Mouse (Mus musculus): ENCODE measurements around the gene Snapc4. TPM values are rescaled to one million over a fixed set of nuclear protein-coding genes. Genes with fewer than 3 reads are reported as not detected.

Gene Snapc4
- polyA plus RNA-seq (2017; shearing (Covaris generic)) = 65.3 TPM

GRCm38 (mm10) chr2:26380131-26380771 is at the start of gene Snapc4:
TSS of gene Snapc4 (minus strand) at chr2:26380653.

GRCm38 (mm10) chr2:26408515-26409356 is 28.3 kb upstream of the Snapc4 start, which contains the start of gene Inpp5e:
TSS of gene Inpp5e (minus strand) at chr2:26409203.

GRCm38 (mm10) chr2:26389154-26389690 is 8.8 kb upstream of the Snapc4 start, which contains the start of the genes Entr1 and Pmpca:
TSS of gene Entr1 (minus strand) at chr2:26389316.
TSS of gene Pmpca (plus strand) at chr2:26389339.

GRCm38 (mm10) chr2:26360772-26361171 is 19.7 kb downstream of the Snapc4 start, which contains the start of gene Card9:
TSS of gene Card9 (minus strand) at chr2:26360918.

GRCm38 (mm10) chr2:26351358-26352290 is 28.8 kb downstream of the Snapc4 start, which contains the start of gene Dnlz:
TSS of gene Dnlz (minus strand) at chr2:26352110.

GRCm38 (mm10) chr2:26315072-26315924 is 65.2 kb downstream of the Snapc4 start, which contains the start of gene Gpsm1:
TSS of gene Gpsm1 (plus strand) at chr2:26315515.

Other genes with a start within 250 kb of the Snapc4 start
- not detected for gene Lhx3, start 172.4 kb downstream of the Snapc4 start, polyA plus RNA-seq (2017; shearing (Covaris generic))
- 1.6 TPM for gene Qsox2, start 143.1 kb downstream of the Snapc4 start, polyA plus RNA-seq (2017; shearing (Covaris generic))
- not detected for gene Ccdc187, start 86.1 kb downstream of the Snapc4 start, polyA plus RNA-seq (2017; shearing (Covaris generic))
- gene Gpsm1, start 65.1 kb downstream of the Snapc4 start, polyA plus RNA-seq (2017; shearing (Covaris generic)) = 5.7 TPM
- 10.2 TPM for gene Dnlz, start 28.5 kb downstream of the Snapc4 start, polyA plus RNA-seq (2017; shearing (Covaris generic))
- 2.4 TPM for gene Card9, start 19.7 kb downstream of the Snapc4 start, polyA plus RNA-seq (2017; shearing (Covaris generic))
- gene Entr1, start 8.7 kb upstream of the Snapc4 start, polyA plus RNA-seq (2017; shearing (Covaris generic)) = 29.4 TPM
- 80.0 TPM for gene Pmpca, start 8.7 kb upstream of the Snapc4 start, polyA plus RNA-seq (2017; shearing (Covaris generic))
- 16.7 TPM for gene Inpp5e, start 28.6 kb upstream of the Snapc4 start, polyA plus RNA-seq (2017; shearing (Covaris generic))
- 68.9 TPM for gene Sec16a, start 64.6 kb upstream of the Snapc4 start, polyA plus RNA-seq (2017; shearing (Covaris generic))
- 13.1 TPM for gene Notch1, start 136.0 kb upstream of the Snapc4 start, polyA plus RNA-seq (2017; shearing (Covaris generic))
- not detected for gene Egfl7, start 199.4 kb upstream of the Snapc4 start, polyA plus RNA-seq (2017; shearing (Covaris generic))
- gene Gm20532, start 206.0 kb upstream of the Snapc4 start, polyA plus RNA-seq (2017; shearing (Covaris generic)) = not detected
- gene Agpat2, start 223.8 kb upstream of the Snapc4 start, polyA plus RNA-seq (2017; shearing (Covaris generic)) = 5.9 TPM
- 1.2 TPM for gene Fam69b, start 247.8 kb upstream of the Snapc4 start, polyA plus RNA-seq (2017; shearing (Covaris generic))

Measured in CD4-positive, CD25-positive, alpha-beta regulatory T cell, adult 9 weeks (primary cell).